Mouse (Mus musculus) E14TG2a.4 (cell line): Measurements from ENCODE around the gene Cox19.

Source experiments
- CTCF ChIP-seq: conservative IDR thresholded peaks from 2 replicates; pipeline ENCODE4 v1.5.1; 2014; ENCODE audit warnings: low read length
- NANOG ChIP-seq: IDR thresholded peaks from 2 replicates; pipeline ENCODE4 v1.6.1; 2014; ENCODE audit warnings: borderline replicate concordance, low read length, mixed read lengths

DNA sequence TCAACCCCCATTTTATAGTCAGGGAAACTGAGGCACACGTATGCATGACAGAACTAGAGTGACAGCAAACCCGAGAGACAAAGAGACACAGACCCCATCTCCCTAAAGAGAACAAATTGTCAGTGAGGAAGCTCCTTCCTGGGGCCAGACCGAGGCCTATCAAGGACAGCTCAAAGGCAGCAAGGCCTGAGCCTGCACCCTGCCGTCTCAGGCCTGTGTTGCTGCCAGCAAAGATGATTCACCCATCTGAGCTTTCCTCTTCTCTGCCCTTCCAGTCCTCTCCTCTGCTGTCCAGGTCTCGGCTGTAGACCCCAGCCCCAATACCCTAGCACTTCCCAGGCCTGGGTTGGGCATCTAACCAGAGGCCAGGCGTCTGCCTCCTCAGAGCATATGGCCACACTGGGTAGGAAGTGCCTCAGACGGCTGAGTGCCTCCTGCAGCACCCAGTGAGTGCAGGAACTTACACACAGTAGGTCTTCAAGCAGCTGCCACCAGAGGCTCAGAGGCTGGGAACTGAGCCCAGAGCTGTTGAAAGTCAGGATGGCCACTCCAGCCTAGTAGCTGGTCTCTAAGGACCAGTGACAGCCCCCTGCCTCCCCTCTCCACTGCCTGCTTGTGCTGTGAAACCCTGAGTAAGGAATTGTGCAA lies 24.1 kb downstream of the Cox19 start:
- TF ChIP-seq CTCF (no peak), NANOG (no peak)
